Mouse (Mus musculus): ENCODE results near the gene Ctu2.

GRCm38 (mm10) chr8:122462510-122462909, 13.4 kb upstream of the Ctu2 start:
- TF ChIP-seq CTCF (conservative IDR thresholded peaks at IDR 0.05 in 1 of 2, IDR thresholded peaks at IDR 0.05 in 1 of 2; ENCODE audit: low read depth in 2 of 2, low read length in 2 of 2): no peak
- TF ChIP-seq ZKSCAN1 (IDR thresholded peaks at IDR 0.05; ENCODE audit: borderline replicate concordance, low read depth, low read length): no peak
- TF ChIP-seq SMC3 (IDR thresholded peaks at IDR 0.05; ENCODE audit: low read depth, low read length): no peak
- no peak for TF ChIP-seq POLR2A (IDR thresholded peaks at IDR 0.05; ENCODE audit: low read depth, low read length)
- TF ChIP-seq MAFK (IDR thresholded peaks at IDR 0.05; ENCODE audit: insufficient replicate concordance, low read length): no peak
- no peak for TF ChIP-seq CHD1 (IDR thresholded peaks at IDR 0.05; ENCODE audit: low read depth, low read length)
- no peak for TF ChIP-seq E2F4 (IDR thresholded peaks at IDR 0.05; ENCODE audit: insufficient replicate concordance, low read depth, low read length)
- no peak for TF ChIP-seq MYC (IDR thresholded peaks at IDR 0.05; ENCODE audit: low read depth, low read length)
- no peak for TF ChIP-seq ZNF384 (IDR thresholded peaks at IDR 0.05; ENCODE audit: low read depth, low read length)
- no peak for TF ChIP-seq TCF12 (IDR thresholded peaks at IDR 0.05; ENCODE audit: low read depth, low read length)

Measured in CH12.LX (cell line).